Mouse (Mus musculus): ENCODE data around the gene Sec22b. TPM values are rescaled to one million over a fixed set of nuclear protein-coding genes. Genes with fewer than 3 reads are reported as not detected.

Sec22b gene
- polyA plus RNA-seq, 1 experiment from 2014 or later = 147 TPM

DNA sequence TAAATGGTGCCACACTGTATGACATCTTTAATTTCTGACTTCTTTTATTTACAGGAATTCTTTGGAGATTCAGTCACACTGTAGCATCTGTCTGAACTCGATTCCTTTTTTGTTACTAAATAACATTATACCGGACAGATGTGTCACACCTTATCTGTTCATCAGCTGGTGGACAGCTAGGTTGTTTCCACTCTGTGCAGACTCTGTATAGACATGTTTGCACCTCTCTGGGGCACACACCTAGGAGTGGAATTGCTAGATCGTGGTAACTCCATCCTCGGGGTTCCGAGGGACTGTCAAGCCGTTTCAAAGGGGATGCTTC is 36.9 kb downstream of the Sec22b start:
- Histone ChIP-seq H3K9ac (replicated peaks; ENCODE audit: low read length) (no peak overlapping the region), H3K4me3 (ENCODE audit: low read length) (no peak overlapping the region), H3K27me3 (ENCODE audit: insufficient read depth, low read length) (no peaks in the 10 kb centered on the region), H3K27ac (ENCODE audit: low read length) (peak overlapping the region; percentile 76), H3K36me3 (ENCODE audit: insufficient read depth, low read length) (no peaks in the 10 kb centered on the region), H3K9me3 (ENCODE audit: low read length) (no peaks in the 10 kb centered on the region), H3K4me1 (ENCODE audit: insufficient read depth, low read length) (peaks cover 69% of the 10 kb centered on the region), H3K4me2 (replicated peaks; ENCODE audit: low read depth, low read length) (no peak overlapping the region)
- no peak for ATAC-seq (ENCODE audit: low FRiP score, low TSS enrichment)
- WGBS = 42% methylated on average over 6 of the region's 6 CpGs

DNA sequence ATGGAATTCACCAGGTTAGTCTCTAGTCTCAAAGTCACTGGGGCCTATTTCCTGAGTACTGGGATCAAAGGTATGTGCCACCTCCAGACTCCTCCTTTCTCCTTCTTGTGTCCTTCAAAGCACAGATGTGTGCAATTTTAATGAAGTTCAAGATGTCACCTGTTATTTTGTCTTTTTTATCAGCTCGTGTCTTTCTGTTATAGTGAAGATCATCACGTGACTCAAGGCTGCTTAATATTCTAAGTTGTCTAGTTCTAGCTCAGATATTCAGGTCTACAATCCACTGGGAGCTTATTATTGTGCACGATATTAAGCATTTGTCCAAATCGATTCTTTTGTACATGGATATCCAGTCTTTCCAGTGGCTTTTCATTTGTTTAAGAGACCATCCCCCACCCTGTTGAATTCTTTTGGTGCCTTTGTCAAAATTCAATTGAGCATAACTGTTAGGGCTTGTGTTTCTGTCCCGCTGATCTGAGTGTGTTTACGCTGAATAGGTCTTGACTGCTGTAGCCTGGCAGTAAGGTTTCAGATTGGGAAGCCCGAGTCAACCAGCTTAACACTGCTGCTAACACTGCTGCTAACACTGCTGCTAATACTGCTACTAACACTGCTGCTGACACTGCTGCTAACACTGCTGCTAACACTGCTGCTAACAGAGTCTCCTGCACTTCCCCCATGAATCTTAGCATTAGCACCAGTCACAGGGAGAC is 38.0 kb downstream of the Sec22b start:
- H3K4me1 ChIP-seq (ENCODE audit: insufficient read depth, low read length) = peaks cover 61% of the 10 kb centered on the region

DNA sequence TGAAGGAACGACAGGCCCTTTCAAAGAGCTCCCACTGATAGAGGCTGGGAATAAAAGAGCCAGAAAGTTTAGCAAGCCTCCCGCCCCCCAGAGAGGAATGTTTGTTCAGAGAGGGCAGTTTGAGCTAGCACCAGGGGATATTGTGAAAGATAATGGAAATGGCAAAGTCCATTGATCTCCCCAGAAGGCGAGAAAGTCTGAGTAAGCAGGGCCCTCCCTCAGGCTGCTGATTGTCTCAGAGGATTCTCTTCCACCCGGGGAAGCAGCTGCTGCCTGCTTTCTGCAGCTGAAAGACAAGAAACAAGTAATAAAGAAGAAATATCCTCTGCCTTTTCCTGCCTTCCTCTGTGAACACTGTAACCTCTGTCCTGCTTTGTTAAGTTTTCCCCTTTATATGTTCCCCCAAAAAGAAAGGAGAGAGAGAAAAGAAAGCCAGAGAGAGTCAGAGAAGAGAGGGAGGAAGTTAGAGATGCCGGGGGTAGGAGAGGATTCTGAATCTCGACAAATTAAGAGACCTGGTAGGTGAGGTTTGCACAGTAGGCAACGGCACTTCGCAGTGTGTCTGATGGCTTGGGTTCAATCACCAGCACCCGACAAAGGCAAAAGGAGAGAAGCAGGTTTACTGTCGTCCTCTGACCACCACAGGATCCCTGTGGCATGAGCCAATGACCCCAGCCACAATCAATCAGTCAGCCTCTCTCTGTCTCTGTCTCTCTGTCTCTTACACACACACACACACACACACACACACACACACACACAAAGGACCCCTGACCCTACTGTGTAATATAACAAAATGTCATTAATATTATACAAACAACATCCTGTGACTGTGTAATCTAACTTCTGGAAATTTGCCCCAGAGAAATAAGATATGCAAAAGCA is 38.9 kb downstream of the Sec22b start:
- 17% methylated on average over 10 of the region's 10 CpGs for whole genome bisulfite sequencing
- peak overlapping the region; percentile 66 for H3K27ac ChIP-seq (ENCODE audit: low read length)
- H3K4me1 ChIP-seq (ENCODE audit: insufficient read depth, low read length) = peaks cover 70% of the 10 kb centered on the region
- no peak for ATAC-seq (ENCODE audit: low FRiP score, low TSS enrichment)
- no peaks in the 10 kb centered on the region for H3K36me3 ChIP-seq (ENCODE audit: insufficient read depth, low read length)
- no peak overlapping the region for H3K4me2 ChIP-seq (replicated peaks; ENCODE audit: low read depth, low read length)
- no peaks in the 10 kb centered on the region for H3K9me3 ChIP-seq (ENCODE audit: low read length)
- H3K27me3 ChIP-seq (ENCODE audit: insufficient read depth, low read length) = no peaks in the 10 kb centered on the region
- no peak overlapping the region for H3K4me3 ChIP-seq (ENCODE audit: low read length)
- H3K9ac ChIP-seq (replicated peaks; ENCODE audit: low read length) = peak overlapping the region; percentile 49; the same call in 1 of the 2 replicates

More for the DNA sequence above, 38.0 kb downstream of the Sec22b start:
- no peaks in the 10 kb centered on the region for H3K27me3 ChIP-seq (ENCODE audit: insufficient read depth, low read length)
- no peak for ATAC-seq (ENCODE audit: low FRiP score, low TSS enrichment)
- H3K4me2 ChIP-seq (replicated peaks; ENCODE audit: low read depth, low read length) = no peak overlapping the region
- no peak overlapping the region for H3K4me3 ChIP-seq (ENCODE audit: low read length)
- H3K9ac ChIP-seq (replicated peaks; ENCODE audit: low read length) = peak overlapping the region; percentile 49; the same call in 1 of the 2 replicates
- peak overlapping the region; percentile 66 for H3K27ac ChIP-seq (ENCODE audit: low read length)
- no peaks in the 10 kb centered on the region for H3K9me3 ChIP-seq (ENCODE audit: low read length)
- no peaks in the 10 kb centered on the region for H3K36me3 ChIP-seq (ENCODE audit: insufficient read depth, low read length)
- WGBS = 44% methylated on average over 7 of the region's 7 CpGs

GRCm38 (mm10) chr3:97940511-97941204 is 39.7 kb downstream of the Sec22b start:
- no peak for ATAC-seq (ENCODE audit: low FRiP score, low TSS enrichment)
- Histone ChIP-seq H3K4me2 (replicated peaks; ENCODE audit: low read depth, low read length) (no peak overlapping the region), H3K4me3 (ENCODE audit: low read length) (no peak overlapping the region), H3K27me3 (ENCODE audit: insufficient read depth, low read length) (no peaks in the 10 kb centered on the region), H3K27ac (ENCODE audit: low read length) (peak overlapping the region; percentile 66), H3K4me1 (ENCODE audit: insufficient read depth, low read length) (peaks cover 70% of the 10 kb centered on the region), H3K9me3 (ENCODE audit: low read length) (no peaks in the 10 kb centered on the region), H3K36me3 (ENCODE audit: insufficient read depth, low read length) (no peaks in the 10 kb centered on the region), H3K9ac (replicated peaks; ENCODE audit: low read length) (0 out of 2 replicates have a peak overlapping the region, but pooled peaks have one; percentile 17)
- WGBS = 41% methylated on average over 9 of the region's 9 CpGs

DNA sequence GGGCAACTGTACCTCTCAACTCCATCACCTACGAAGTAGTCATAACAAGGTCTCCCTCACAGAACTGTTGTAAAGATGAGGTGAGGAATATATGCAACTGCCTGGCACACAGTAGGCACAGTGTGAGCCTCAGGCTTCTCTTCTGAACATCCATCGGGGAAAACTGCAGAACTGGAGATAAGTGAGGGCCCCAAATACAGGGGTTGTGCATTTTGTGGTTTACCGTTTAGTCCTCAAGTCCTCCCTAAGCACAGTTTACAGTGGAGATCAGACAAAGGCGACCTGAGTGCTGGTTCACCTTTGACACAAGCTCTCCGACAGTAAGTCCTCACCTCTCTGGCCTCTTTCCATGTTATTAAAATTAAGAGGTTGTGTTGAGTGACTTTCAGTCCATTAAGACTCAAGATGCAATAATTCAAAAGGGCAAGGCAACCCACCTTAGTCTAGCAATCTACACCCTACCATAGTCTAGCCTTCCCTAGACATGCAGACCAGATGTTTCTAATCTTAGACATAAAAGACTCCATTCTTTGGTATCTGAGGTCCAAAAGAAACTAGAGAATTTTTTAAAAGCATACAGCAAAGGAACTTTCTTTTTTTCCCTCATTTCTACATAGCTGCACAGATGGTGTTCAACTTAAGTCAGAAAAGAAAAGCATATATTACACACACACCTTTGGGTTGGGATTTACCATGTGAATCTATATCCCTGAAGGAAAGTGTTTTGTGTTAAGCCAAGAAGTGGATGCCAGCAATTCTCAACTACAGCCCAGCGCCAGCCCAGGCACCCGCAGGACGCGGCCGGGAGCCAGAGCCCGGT is 40.7 kb downstream of the Sec22b start:
- peak overlapping the region; percentile 94 for H3K27ac ChIP-seq (ENCODE audit: low read length)
- H3K27me3 ChIP-seq (ENCODE audit: insufficient read depth, low read length) = no peaks in the 10 kb centered on the region
- no peaks in the 10 kb centered on the region for H3K36me3 ChIP-seq (ENCODE audit: insufficient read depth, low read length)
- H3K4me1 ChIP-seq (ENCODE audit: insufficient read depth, low read length) = peaks cover 75% of the 10 kb centered on the region
- peak overlapping the region; percentile 61 for H3K9ac ChIP-seq (replicated peaks; ENCODE audit: low read length)
- 30% methylated on average over 11 of the region's 11 CpGs for WGBS
- H3K9me3 ChIP-seq (ENCODE audit: low read length) = no peaks in the 10 kb centered on the region
- ATAC-seq (ENCODE audit: low FRiP score, low TSS enrichment) = no peak
- no peak overlapping the region for H3K4me3 ChIP-seq (ENCODE audit: low read length)
- peak overlapping the region; percentile 37 for H3K4me2 ChIP-seq (replicated peaks; ENCODE audit: low read depth, low read length)

- Histone ChIP-seq H3K9me3 (ENCODE audit: low read length) (no peaks in the 10 kb centered on the region), H3K27ac (ENCODE audit: low read length) (peak overlapping the region; percentile 94), H3K27me3 (ENCODE audit: insufficient read depth, low read length) (no peaks in the 10 kb centered on the region), H3K9ac (replicated peaks; ENCODE audit: low read length) (peak overlapping the region; percentile 61), H3K4me3 (ENCODE audit: low read length) (no peak overlapping the region), H3K4me1 (ENCODE audit: insufficient read depth, low read length) (peaks cover 72% of the 10 kb centered on the region), H3K4me2 (replicated peaks; ENCODE audit: low read depth, low read length) (peak overlapping the region; percentile 37), H3K36me3 (ENCODE audit: insufficient read depth, low read length) (no peaks in the 10 kb centered on the region)
- peak; percentile 71 for ATAC-seq (ENCODE audit: low FRiP score, low TSS enrichment)
- WGBS = 4% methylated on average over 16 of the region's 16 CpGs
Observed at GRCm38 (mm10) chr3:97942260-97942950, 41.4 kb downstream of the Sec22b start.

GRCm38 (mm10) chr3:97944462-97944861 is 43.5 kb downstream of the Sec22b start:
- Histone ChIP-seq H3K4me1 (ENCODE audit: insufficient read depth, low read length) (peaks cover 53% of the 10 kb centered on the region), H3K9ac (replicated peaks; ENCODE audit: low read length) (no peak overlapping the region), H3K27me3 (ENCODE audit: insufficient read depth, low read length) (no peaks in the 10 kb centered on the region), H3K4me2 (replicated peaks; ENCODE audit: low read depth, low read length) (no peak overlapping the region), H3K36me3 (ENCODE audit: insufficient read depth, low read length) (no peaks in the 10 kb centered on the region), H3K27ac (ENCODE audit: low read length) (0 out of 2 replicates have a peak overlapping the region, but pooled peaks have one; percentile 11), H3K4me3 (ENCODE audit: low read length) (no peak overlapping the region), H3K9me3 (ENCODE audit: low read length) (no peaks in the 10 kb centered on the region)
- no peak for ATAC-seq (ENCODE audit: low FRiP score, low TSS enrichment)
- WGBS = 56% methylated on average over 5 of the region's 5 CpGs

DNA sequence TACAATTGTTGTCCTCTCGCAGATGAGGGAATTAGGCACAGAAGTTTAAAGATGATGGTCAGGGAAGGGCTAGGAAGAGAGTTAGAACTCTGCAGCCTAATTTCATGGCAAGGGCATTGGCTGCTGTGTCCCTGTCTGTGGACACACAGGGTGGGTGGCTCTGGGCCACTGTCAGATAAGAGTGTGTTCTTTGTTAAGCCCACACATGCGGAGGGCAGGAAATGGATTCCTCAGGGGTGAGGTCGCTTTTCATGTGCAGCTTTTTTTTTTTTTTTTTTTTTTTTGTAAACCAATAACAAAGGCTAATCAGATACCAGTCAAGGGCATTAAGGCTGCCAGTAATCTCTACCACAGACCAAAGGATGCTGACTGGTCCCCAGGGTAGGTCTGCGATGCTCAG is 45.4 kb downstream of the Sec22b start:
- Histone ChIP-seq H3K4me2 (replicated peaks; ENCODE audit: low read depth, low read length) (no peak overlapping the region), H3K36me3 (ENCODE audit: insufficient read depth, low read length) (no peaks in the 10 kb centered on the region), H3K4me1 (ENCODE audit: insufficient read depth, low read length) (peaks cover 33% of the 10 kb centered on the region), H3K27me3 (ENCODE audit: insufficient read depth, low read length) (no peaks in the 10 kb centered on the region), H3K4me3 (ENCODE audit: low read length) (no peak overlapping the region), H3K27ac (ENCODE audit: low read length) (no peak overlapping the region), H3K9me3 (ENCODE audit: low read length) (no peaks in the 10 kb centered on the region), H3K9ac (replicated peaks; ENCODE audit: low read length) (no peak overlapping the region)
- no peak for ATAC-seq (ENCODE audit: low FRiP score, low TSS enrichment)
- WGBS = 46% methylated on average over 4 of the region's 4 CpGs

DNA sequence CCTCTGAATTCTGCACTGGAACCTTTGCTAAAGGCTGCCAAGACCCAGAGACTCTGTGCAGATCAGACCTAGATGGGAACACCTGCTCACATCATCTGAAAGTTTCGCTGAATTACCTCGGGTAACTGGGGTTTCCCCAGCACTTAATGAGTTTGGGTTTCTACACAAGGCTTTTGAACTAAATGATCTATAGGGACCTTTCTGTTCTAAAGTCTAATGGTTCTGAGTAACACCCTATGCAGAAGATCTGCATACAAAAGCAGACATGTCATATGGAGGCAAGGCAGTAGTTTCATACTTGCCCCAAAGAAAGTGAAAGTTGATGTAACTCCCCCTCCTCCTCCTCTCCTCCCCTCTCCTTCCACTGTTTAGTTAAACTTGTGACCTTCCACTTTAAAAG is 47.5 kb downstream of the Sec22b start:
- no peaks in the 10 kb centered on the region for H3K27me3 ChIP-seq (ENCODE audit: insufficient read depth, low read length)
- H3K27ac ChIP-seq (ENCODE audit: low read length) = no peak overlapping the region
- no peaks in the 10 kb centered on the region for H3K36me3 ChIP-seq (ENCODE audit: insufficient read depth, low read length)
- no peak for ATAC-seq (ENCODE audit: low FRiP score, low TSS enrichment)
- no peaks in the 10 kb centered on the region for H3K9me3 ChIP-seq (ENCODE audit: low read length)
- no peak overlapping the region for H3K4me3 ChIP-seq (ENCODE audit: low read length)
- H3K4me1 ChIP-seq (ENCODE audit: insufficient read depth, low read length) = peaks cover 18% of the 10 kb centered on the region
- 81% methylated on average over 2 of the region's 2 CpGs for WGBS
- H3K9ac ChIP-seq (replicated peaks; ENCODE audit: low read length) = no peak overlapping the region
- no peak overlapping the region for H3K4me2 ChIP-seq (replicated peaks; ENCODE audit: low read depth, low read length)

All from kidney, embryonic 16.5 days (tissue).